Mouse (Mus musculus): ENCODE results near the gene Shpk. TPM values are rescaled to one million over a fixed set of nuclear protein-coding genes. Genes with fewer than 3 reads are reported as not detected.

The Shpk gene
- 0.53 and 1.2 TPM in 2 replicates for polyA plus RNA-seq (2012; ENCODE audit: insufficient read depth, low replicate concordance)

DNA sequence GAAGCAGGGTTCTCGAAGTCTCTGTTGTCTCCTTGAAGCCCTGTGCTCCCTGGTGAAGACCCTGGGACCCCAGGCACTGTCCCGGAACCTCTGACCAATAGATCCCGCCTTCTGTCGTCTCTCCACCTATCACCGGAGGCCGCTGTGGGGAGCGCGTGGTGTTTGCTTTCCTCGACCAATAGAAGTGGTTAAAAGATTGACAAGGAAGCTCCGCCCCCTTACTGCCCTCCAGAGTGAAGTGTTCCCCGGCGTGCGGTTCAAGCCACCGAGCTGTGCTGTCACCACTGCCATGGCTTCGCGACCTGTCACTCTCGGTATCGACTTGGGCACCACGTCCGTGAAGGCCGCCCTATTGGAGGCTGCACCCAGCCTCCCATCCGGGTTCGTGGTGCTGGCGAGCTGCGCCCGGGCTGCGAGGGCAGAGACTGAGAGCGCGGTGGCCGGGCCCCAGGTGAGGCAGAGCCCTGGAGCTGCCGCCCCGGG lies at the start of gene Shpk:
Gene Shpk (plus strand): TSS at position 231 of the 483 bp plus-strand sequence.
- H3K27me3 ChIP-seq (replicated peaks): no peaks in the 10 kb centered on the region
- TF ChIP-seq GATA1 (IDR thresholded peaks at IDR 0.05; ENCODE audit: borderline replicate concordance, low read length): no peak
- TF ChIP-seq FLI1 (IDR thresholded peaks at IDR 0.05; ENCODE audit: low read length): no peak
- H3K9me3 ChIP-seq: no peaks in the 10 kb centered on the region
- H3K4me3 ChIP-seq (replicated peaks): peak within 1 kb of the TSS; percentile 99
- H3K36me3 ChIP-seq (replicated peaks; ENCODE audit: low read length): peaks cover 30% of the 10 kb centered on the region
- H3K4me1 ChIP-seq: peaks cover 57% of the 10 kb centered on the region

DNA sequence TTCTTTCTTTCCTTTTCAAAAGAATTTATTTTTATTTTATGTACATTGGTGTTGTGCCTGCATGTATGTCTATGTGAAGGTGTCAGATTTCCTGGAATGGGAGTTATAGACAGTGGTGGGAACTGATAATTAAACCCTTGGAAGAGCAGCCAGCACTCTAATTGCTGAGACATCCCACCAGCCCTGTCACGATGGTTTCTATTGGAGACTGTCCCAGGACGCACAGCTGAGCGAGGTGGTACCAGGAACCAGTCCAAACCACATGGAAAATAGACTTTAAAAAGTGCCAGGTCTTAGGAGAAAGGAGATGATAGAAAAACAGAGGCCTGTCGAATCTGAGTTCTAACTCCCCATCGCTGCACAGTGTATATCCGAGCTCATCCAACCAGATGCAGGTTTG lies 44.2 kb upstream of the Shpk start:
- no peak for TF ChIP-seq FLI1 (IDR thresholded peaks at IDR 0.05; ENCODE audit: low read length)
- TF ChIP-seq GATA1 (IDR thresholded peaks at IDR 0.05; ENCODE audit: borderline replicate concordance, low read length): no peak
- Histone ChIP-seq H3K27me3 (replicated peaks) (peaks cover 67% of the 10 kb centered on the region), H3K9me3 (no peaks in the 10 kb centered on the region), H3K4me1 (peaks cover 8% of the 10 kb centered on the region), H3K4me3 (replicated peaks) (no peak overlapping the region), H3K36me3 (replicated peaks; ENCODE audit: low read length) (no peaks in the 10 kb centered on the region)

- TF ChIP-seq FLI1 (IDR thresholded peaks at IDR 0.05; ENCODE audit: low read length): no peak
- TF ChIP-seq GATA1 (IDR thresholded peaks at IDR 0.05; ENCODE audit: borderline replicate concordance, low read length): no peak
- H3K4me3 ChIP-seq (replicated peaks): peak within 1 kb of the TSS; percentile 91
- H3K9me3 ChIP-seq: no peaks in the 10 kb centered on the region
- no peaks in the 10 kb centered on the region for H3K36me3 ChIP-seq (replicated peaks; ENCODE audit: low read length)
- peaks cover 43% of the 10 kb centered on the region for H3K4me1 ChIP-seq
- peaks cover 56% of the 10 kb centered on the region for H3K27me3 ChIP-seq (replicated peaks)
Observed at GRCm38 (mm10) chr11:73159957-73160810, 39.1 kb upstream of the Shpk start, which contains the start of gene P2rx5. Gene P2rx5, plus strand, starts transcription at chr11:73160421.

DNA sequence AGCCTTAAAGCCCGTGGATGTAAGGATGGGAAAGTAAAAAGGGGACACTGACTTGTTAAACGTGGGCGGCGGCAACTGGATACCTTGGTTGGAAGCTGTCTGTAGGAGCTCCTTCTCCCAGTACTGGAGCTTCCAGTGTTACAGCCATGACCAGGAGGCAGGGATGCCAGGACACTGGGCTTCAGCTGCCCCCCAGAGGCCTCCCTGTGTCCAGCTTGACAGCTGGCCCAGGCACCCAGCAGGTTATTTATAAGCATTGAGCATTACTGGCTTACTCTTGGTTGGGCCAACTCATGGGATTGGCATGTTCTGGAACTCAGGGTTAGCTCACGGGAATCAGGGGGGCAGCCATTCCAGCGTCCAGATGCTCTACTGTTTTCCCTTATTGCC lies 38.5 kb upstream of the Shpk start:
- Histone ChIP-seq H3K4me1 (peaks cover 49% of the 10 kb centered on the region), H3K27me3 (replicated peaks) (peaks cover 50% of the 10 kb centered on the region), H3K36me3 (replicated peaks; ENCODE audit: low read length) (no peaks in the 10 kb centered on the region), H3K9me3 (no peaks in the 10 kb centered on the region), H3K4me3 (replicated peaks) (peak overlapping the region; percentile 91)
- TF ChIP-seq GATA1 (IDR thresholded peaks at IDR 0.05; ENCODE audit: borderline replicate concordance, low read length): no peak
- TF ChIP-seq FLI1 (IDR thresholded peaks at IDR 0.05; ENCODE audit: low read length): no peak

DNA sequence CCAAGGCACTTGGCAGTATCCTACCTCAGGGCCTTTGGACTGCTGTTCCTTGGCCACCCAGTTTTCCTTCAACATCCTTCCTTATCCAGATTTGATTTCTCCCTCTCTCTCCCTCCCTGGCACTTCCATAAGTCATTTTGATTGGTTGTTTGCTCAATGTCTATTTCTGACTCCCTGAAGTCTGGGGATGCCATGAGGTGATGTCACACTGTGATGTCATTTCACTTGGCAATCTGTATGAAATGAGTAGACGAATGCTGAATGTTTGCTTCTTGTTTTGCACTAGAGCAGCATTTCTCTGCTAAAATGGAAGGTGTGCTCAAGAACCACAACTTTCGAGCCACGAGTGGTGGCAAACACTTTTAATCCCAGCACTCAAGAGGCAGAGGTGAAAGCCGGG lies 37.6 kb upstream of the Shpk start:
- Histone ChIP-seq H3K4me3 (replicated peaks) (peak overlapping the region; percentile 91), H3K36me3 (replicated peaks; ENCODE audit: low read length) (peaks cover 2% of the 10 kb centered on the region), H3K9me3 (no peaks in the 10 kb centered on the region), H3K4me1 (peaks cover 57% of the 10 kb centered on the region), H3K27me3 (replicated peaks) (peaks cover 46% of the 10 kb centered on the region)
- no peak for TF ChIP-seq GATA1 (IDR thresholded peaks at IDR 0.05; ENCODE audit: borderline replicate concordance, low read length)

DNA sequence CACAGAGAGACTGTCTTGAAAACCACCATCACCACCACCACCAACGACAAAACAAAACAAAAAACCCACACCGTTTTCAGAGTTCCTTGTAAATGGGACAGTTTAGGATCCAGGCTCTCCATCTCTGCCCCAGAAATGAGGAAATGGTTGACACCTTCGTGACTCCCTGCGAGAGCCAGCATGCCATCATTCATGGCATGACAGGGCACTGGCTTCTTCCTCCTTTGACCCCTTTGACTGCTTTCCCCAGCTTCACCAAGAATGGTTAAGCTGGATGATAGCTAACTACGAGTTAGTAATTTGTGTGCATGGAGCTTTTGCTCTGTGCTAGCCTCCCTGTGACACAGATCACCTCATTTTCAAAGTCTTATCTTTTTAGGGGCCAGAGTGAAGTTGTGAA lies 37.0 kb upstream of the Shpk start:
- H3K27me3 ChIP-seq (replicated peaks): peaks cover 39% of the 10 kb centered on the region
- H3K9me3 ChIP-seq: no peaks in the 10 kb centered on the region
- H3K4me1 ChIP-seq: peaks cover 64% of the 10 kb centered on the region
- H3K4me3 ChIP-seq (replicated peaks): no peak overlapping the region
- H3K36me3 ChIP-seq (replicated peaks; ENCODE audit: low read length): peaks cover 2% of the 10 kb centered on the region
- TF ChIP-seq GATA1 (IDR thresholded peaks at IDR 0.05; ENCODE audit: borderline replicate concordance, low read length) (no peak), FLI1 (IDR thresholded peaks at IDR 0.05; ENCODE audit: low read length) (no peak)

- no peaks in the 10 kb centered on the region for H3K9me3 ChIP-seq
- peaks cover 40% of the 10 kb centered on the region for H3K36me3 ChIP-seq (replicated peaks; ENCODE audit: low read length)
- peaks cover 2% of the 10 kb centered on the region for H3K27me3 ChIP-seq (replicated peaks)
- TF ChIP-seq GATA1 (IDR thresholded peaks at IDR 0.05; ENCODE audit: borderline replicate concordance, low read length) (no peak), FLI1 (IDR thresholded peaks at IDR 0.05; ENCODE audit: low read length) (no peak)
- no peak overlapping the region for H3K4me3 ChIP-seq (replicated peaks)
- peaks cover 73% of the 10 kb centered on the region for H3K4me1 ChIP-seq
Observed at GRCm38 (mm10) chr11:73168071-73168470, 31.2 kb upstream of the Shpk start.

- Histone ChIP-seq H3K4me1 (peaks cover 73% of the 10 kb centered on the region), H3K9me3 (no peaks in the 10 kb centered on the region), H3K36me3 (replicated peaks; ENCODE audit: low read length) (peaks cover 45% of the 10 kb centered on the region), H3K27me3 (replicated peaks) (peaks cover 2% of the 10 kb centered on the region), H3K4me3 (replicated peaks) (no peak overlapping the region)
- TF ChIP-seq GATA1 (IDR thresholded peaks at IDR 0.05; ENCODE audit: borderline replicate concordance, low read length) (no peak), FLI1 (IDR thresholded peaks at IDR 0.05; ENCODE audit: low read length) (no peak)
Observed at GRCm38 (mm10) chr11:73168576-73168975, 30.7 kb upstream of the Shpk start.

DNA sequence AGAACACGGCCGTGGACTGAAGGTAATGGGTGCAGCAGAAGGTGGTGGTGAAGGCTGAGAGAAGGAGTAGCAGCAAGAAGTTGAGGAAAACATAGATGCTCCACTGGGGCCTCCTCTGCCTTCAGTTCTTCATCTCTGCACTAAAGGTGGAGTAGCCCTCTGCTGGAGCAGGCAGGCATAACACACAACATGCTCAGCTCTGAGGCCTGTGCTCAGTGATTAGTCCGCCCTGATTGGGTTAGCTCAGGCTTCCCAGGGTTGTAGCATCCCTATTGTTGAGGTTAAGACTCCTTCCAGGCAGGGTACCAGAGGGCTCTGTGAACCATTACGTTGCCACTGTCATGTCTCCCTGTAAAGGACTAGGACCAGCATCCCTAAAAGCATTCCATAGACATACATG lies 30.0 kb upstream of the Shpk start:
- TF ChIP-seq GATA1 (IDR thresholded peaks at IDR 0.05; ENCODE audit: borderline replicate concordance, low read length): no peak
- TF ChIP-seq FLI1 (IDR thresholded peaks at IDR 0.05; ENCODE audit: low read length): no peak
- Histone ChIP-seq H3K4me1 (peaks cover 73% of the 10 kb centered on the region), H3K4me3 (replicated peaks) (no peak overlapping the region), H3K27me3 (replicated peaks) (peaks cover 2% of the 10 kb centered on the region), H3K9me3 (no peaks in the 10 kb centered on the region), H3K36me3 (replicated peaks; ENCODE audit: low read length) (peaks cover 52% of the 10 kb centered on the region)

GRCm38 (mm10) chr11:73172186-73172585 lies 27.1 kb upstream of the Shpk start:
- Histone ChIP-seq H3K36me3 (replicated peaks; ENCODE audit: low read length) (peaks cover 57% of the 10 kb centered on the region), H3K4me1 (peaks cover 61% of the 10 kb centered on the region), H3K4me3 (replicated peaks) (no peak overlapping the region), H3K9me3 (no peaks in the 10 kb centered on the region), H3K27me3 (replicated peaks) (no peaks in the 10 kb centered on the region)
- TF ChIP-seq FLI1 (IDR thresholded peaks at IDR 0.05; ENCODE audit: low read length): no peak
- no peak for TF ChIP-seq GATA1 (IDR thresholded peaks at IDR 0.05; ENCODE audit: borderline replicate concordance, low read length)

Measured in megakaryocyte, embryonic 14.5 days (primary cell).